8 mouse cellular contexts compared by ENCODE assay signal in the genomic region with DNA sequence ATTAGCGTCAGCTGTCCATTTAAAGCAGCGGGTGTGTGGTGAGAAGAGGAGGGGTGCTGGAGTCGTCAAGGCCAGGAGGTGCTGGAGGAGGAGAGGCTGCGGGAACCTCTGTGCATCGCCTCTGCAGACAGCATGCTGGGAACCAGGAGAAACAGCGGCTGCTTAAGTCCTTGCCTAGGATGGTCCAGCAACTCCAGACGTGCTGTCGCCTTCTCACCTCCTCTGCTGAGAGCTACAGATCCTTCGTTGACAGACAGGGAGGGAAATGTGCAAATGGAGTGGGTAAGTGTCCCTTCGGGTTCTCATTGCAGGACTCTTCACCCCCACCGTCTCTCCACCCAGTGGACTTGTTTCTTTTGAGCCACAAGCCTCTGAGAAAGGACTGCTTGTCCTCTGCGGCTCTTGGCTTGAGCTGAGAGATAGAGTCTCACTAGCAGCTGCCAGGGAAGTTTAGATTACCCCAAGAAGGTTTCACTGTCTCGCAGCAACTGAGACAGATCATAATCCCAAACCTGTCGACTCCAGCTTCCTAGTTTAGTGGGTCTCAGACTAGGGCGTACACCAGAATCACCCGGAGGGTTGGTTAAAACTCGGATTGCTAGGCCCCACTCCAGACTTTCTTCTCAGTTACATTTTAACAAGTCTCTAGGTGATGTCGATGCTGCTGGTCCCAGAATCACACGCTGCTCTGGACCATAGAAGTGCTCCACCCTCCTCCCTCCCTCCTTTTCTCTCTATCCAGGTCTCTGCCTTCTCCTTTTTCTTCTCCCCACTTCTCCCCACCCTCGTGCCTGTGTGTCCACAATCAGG. TPM values are rescaled to one million over a fixed set of nuclear protein-coding genes. Genes with fewer than 3 reads are reported as not detected.
DNase-seq lines count a peak whose midpoint lies in the region; ATAC-seq and TF ChIP-seq lines count a peak whose summit lies in the region.

No protein-coding gene starts in this region.

- H3K27me3 ChIP-seq in liver, adult 2 months (ENCODE audit: control insufficient read depth, insufficient read depth, low read length): no peaks in the 10 kb centered on the region
- peaks cover 17% of the 10 kb centered on the region; the same call in 1 of the 2 replicates for H3K27me3 ChIP-seq in forebrain, embryonic 13.5 days
- peaks cover 14% of the 10 kb centered on the region for H3K27me3 ChIP-seq in hindbrain, embryonic 11.5 days (ENCODE audit: control insufficient read depth, insufficient read depth, low read length)
- peaks cover 63% of the 10 kb centered on the region for H3K27me3 ChIP-seq in liver, embryonic 15.5 days

- no peak for TF ChIP-seq CTCF in liver, adult 2 months (IDR thresholded peaks at IDR 0.05; ENCODE audit: low read depth, low read length)

- WGBS in liver, adult 2 months: 71% methylated on average over 20 of the region's 20 CpGs
- 9% methylated on average over 20 of the region's 20 CpGs for WGBS in forebrain, embryonic 13.5 days
- 3% methylated on average over 20 of the region's 20 CpGs for whole genome bisulfite sequencing in hindbrain, embryonic 11.5 days
- WGBS in liver, embryonic 15.5 days (ENCODE audit: insufficient replicate concordance): 8% methylated on average over 20 of the region's 20 CpGs

- no peaks in the 10 kb centered on the region for H3K9me3 ChIP-seq in forebrain, embryonic 13.5 days (replicated peaks)
- H3K9me3 ChIP-seq in hindbrain, embryonic 11.5 days (ENCODE audit: control insufficient read depth, low read length): no peaks in the 10 kb centered on the region
- H3K9me3 ChIP-seq in liver, embryonic 15.5 days (replicated peaks): no peaks in the 10 kb centered on the region

- H3K4me3 ChIP-seq in liver, adult 2 months (ENCODE audit: insufficient read depth, low read depth, low read length): peak overlapping the region; percentile 73
- peak overlapping the region; percentile 64 for H3K4me3 ChIP-seq in forebrain, embryonic 13.5 days
- peak overlapping the region; percentile 42 for H3K4me3 ChIP-seq in hindbrain, embryonic 11.5 days (ENCODE audit: low read depth, low read length)
- peak overlapping the region; percentile 48; the same call in 1 of the 2 replicates for H3K4me3 ChIP-seq in liver, embryonic 15.5 days (replicated peaks)

- H3K36me3 ChIP-seq in liver, adult 2 months (ENCODE audit: control insufficient read depth, insufficient read depth, low read length): peaks cover 3% of the 10 kb centered on the region; the same call in 1 of the 2 replicates
- peaks cover 2% of the 10 kb centered on the region; the same call in 1 of the 2 replicates for H3K36me3 ChIP-seq in forebrain, embryonic 13.5 days (ENCODE audit: poor library complexity, severe bottlenecking)
- H3K36me3 ChIP-seq in hindbrain, embryonic 11.5 days (ENCODE audit: control insufficient read depth, insufficient read depth, low read length): no peaks in the 10 kb centered on the region
- no peaks in the 10 kb centered on the region for H3K36me3 ChIP-seq in liver, embryonic 15.5 days (replicated peaks)

- no peak for ATAC-seq in forebrain, embryonic 13.5 days
- 0 out of 2 replicates have a peak, but pooled peaks have one; percentile 2 for ATAC-seq in hindbrain, embryonic 11.5 days (ENCODE audit: low FRiP score)
- no peak; the same call in 1 of the 2 replicates for ATAC-seq in liver, embryonic 15.5 days (ENCODE audit: insufficient read depth)

- peak overlapping the region; percentile 74 for H3K9ac ChIP-seq in liver, adult 2 months (ENCODE audit: low read depth, low read length)
- H3K9ac ChIP-seq in forebrain, embryonic 13.5 days: peak overlapping the region; percentile 69
- peak overlapping the region; percentile 61 for H3K9ac ChIP-seq in hindbrain, embryonic 11.5 days (ENCODE audit: low read depth, low read length)
- no peak overlapping the region for H3K9ac ChIP-seq in liver, embryonic 15.5 days

- H3K79me2 ChIP-seq in liver, adult 2 months (ENCODE audit: control insufficient read depth, insufficient read depth, low read length): no peaks in the 10 kb centered on the region

- H3K27ac ChIP-seq in liver, adult 2 months (replicated peaks; ENCODE audit: insufficient read depth, low read depth, low read length): no peak overlapping the region
- no peak overlapping the region for H3K27ac ChIP-seq in forebrain, embryonic 13.5 days
- peak overlapping the region; percentile 42 for H3K27ac ChIP-seq in hindbrain, embryonic 11.5 days (ENCODE audit: low read depth, low read length)
- peak overlapping the region; percentile 6; the same call in 1 of the 2 replicates for H3K27ac ChIP-seq in liver, embryonic 15.5 days (replicated peaks)

- peaks cover 4% of the 10 kb centered on the region; the same call in 1 of the 2 replicates for H3K4me1 ChIP-seq in liver, adult 2 months (ENCODE audit: control insufficient read depth, insufficient read depth, low read length)
- peaks cover 61% of the 10 kb centered on the region for H3K4me1 ChIP-seq in forebrain, embryonic 13.5 days
- H3K4me1 ChIP-seq in hindbrain, embryonic 11.5 days (replicated peaks; ENCODE audit: control insufficient read depth, insufficient read depth, low read length): peaks cover 20% of the 10 kb centered on the region
- H3K4me1 ChIP-seq in liver, embryonic 15.5 days (replicated peaks): 0 out of 2 replicates have a peak, but pooled peaks cover 5% of the 10 kb centered on the region

- H3K4me2 ChIP-seq in forebrain, embryonic 13.5 days: peak overlapping the region; percentile 85
- peak overlapping the region; percentile 90 for H3K4me2 ChIP-seq in hindbrain, embryonic 11.5 days (replicated peaks; ENCODE audit: low read depth, low read length)
- peak overlapping the region; percentile 65 for H3K4me2 ChIP-seq in liver, embryonic 15.5 days

- DNase-seq in liver, adult 2 months (ENCODE audit: extremely low read depth, low read depth, low spot score): no peak
- DNase-seq in liver: no peak
- peak; percentile 64 for DNase-seq in hindbrain, embryonic 11.5 days (ENCODE audit: low spot score)
- DNase-seq in retina, embryonic 14.5 days (ENCODE audit: low spot score): peak; percentile 53
- no peak for DNase-seq in ovary, adult 18-20 months (ENCODE audit: low spot score)
- DNase-seq in left cerebral cortex, adult 18-20 months (ENCODE audit: low spot score in 2 of 2): no peak

- no peak for TF ChIP-seq POLR2A in liver, adult 2 months (IDR thresholded peaks at IDR 0.05; ENCODE audit: extremely low read depth, insufficient read depth, low read length)

RNA-seq across cellular contexts. Expression of a gene that starts 2.7 kb away (rescaled TPM):
- total RNA-seq in liver, adult 2 months (2014; rRNA removed): 4.5 and 4.6 TPM in 2 replicates
- polyA plus RNA-seq in liver, adult 2 months (2012; rRNA removed): 6.0 and 7.6 TPM in 2 replicates
- 32.9 and 35.6 TPM in 2 replicates for polyA plus RNA-seq in forebrain, embryonic 13.5 days (2015; fragmentation: Nextera tagmentation; extraction: Ambion mirVana)
- 23.5 and 23.7 TPM in 2 replicates for polyA plus RNA-seq in hindbrain, embryonic 11.5 days (2014; fragmentation: Nextera tagmentation; extraction: Ambion mirVana)
- 7.6 and 8.5 TPM in 2 replicates for polyA plus RNA-seq in liver, embryonic 15.5 days (2015; fragmentation: Nextera tagmentation; extraction: Ambion mirVana)
- total RNA-seq in left cerebral cortex, adult 18-20 months (2021): 1 to 10 TPM; 5.3 to 8.6 TPM

Comparison
In these comparisons a context has a peak if more than half of its experiments do, and no peak if none do; other contexts are left out.
1. H3K27ac ChIP-seq: peak in hindbrain, embryonic 11.5 days (single experiment) and liver, embryonic 15.5 days (single experiment); none in liver, adult 2 months (single experiment) and forebrain, embryonic 13.5 days (single experiment).
2. DNase-seq: peak in hindbrain, embryonic 11.5 days (single experiment) and retina, embryonic 14.5 days (single experiment); none in liver, adult 2 months (single experiment), liver (single experiment), ovary, adult 18-20 months (single experiment) and left cerebral cortex, adult 18-20 months (0 of 2).
3. Peak in every context shown above with its lines, with median percentiles within 50 percentile points of each other: H3K4me3 ChIP-seq and H3K4me2 ChIP-seq.